Mouse (Mus musculus): ENCODE measurements around the gene Pde1b.

Gene Pde1b

DNA sequence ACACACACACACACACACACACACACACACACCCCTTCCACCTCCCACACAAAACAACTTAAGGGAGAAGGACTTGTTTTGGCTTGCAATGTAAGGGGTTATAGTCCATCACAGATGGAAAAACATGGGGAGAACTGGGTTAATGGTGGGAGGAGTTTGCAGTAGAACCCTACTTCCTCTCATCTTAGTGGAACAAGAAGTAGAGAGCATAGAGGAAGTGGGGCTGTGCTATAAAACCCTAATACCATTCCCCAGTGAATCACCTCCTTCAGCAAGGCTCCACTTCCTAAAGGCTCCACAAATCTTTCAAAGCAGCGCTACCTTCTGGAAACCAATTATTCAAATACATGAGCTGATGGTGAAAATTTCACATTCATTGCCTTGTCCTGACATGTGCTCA is 46.6 kb downstream of the Pde1b start:
- DNase-seq (ENCODE audit: low read depth in 1 of 2, low spot score in 2 of 2) = no peak

- no peak for DNase-seq (ENCODE audit: low read depth in 1 of 2, low spot score in 2 of 2)
Observed at GRCm38 (mm10) chr15:103551053-103551452, 48.2 kb downstream of the Pde1b start.

DNA sequence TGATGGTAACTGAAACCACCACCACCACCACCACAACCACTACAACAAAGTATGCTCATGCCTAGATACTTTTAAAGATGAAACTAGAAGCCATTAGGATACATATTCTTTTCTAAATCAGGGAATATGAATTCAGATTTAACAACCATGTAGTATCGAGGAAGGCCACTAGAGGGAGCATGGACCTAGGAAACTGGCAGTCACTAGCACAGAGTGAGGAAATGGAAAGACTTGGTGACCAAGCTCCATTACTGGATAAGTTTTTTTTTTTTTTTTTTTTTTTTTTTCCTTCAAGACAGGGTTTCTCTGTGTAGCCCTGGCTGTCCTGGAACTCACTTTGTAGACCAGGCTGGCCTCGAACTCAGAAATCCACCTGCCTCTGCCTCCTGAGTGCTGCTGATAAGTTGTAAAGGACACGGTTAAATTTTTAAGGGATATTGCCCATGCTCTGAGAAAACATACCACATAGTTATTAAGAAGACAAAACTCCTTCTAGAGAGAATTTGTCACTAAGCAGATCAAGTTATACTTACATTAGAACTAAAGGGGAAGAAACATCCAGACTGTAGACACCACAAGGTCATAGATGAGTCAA is 49.4 kb downstream of the Pde1b start:
- no peak for DNase-seq (ENCODE audit: low read depth in 1 of 2, low spot score in 2 of 2)

DNA sequence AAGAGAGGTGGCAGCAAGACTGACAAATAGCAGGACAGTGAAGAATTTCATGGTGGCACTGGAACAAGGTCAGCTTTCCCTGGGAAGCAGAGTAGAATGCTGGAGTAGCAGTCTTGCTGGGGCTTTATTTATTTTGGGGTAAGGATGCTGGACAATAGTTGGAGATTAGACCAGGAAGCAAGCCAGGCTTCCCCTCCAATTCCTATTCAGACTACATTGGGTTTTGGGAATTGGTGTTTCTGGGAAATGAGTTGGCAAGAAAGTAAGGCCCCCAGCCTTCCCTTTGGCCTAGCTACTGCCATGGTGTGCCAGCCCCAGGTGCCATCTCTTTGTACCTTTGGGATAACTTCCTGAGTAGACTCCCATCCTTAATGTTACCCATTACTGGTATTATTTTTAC is 62.1 kb downstream of the Pde1b start, which contains the start of gene Glycam1:
Gene Glycam1 (minus strand): TSS at position 101 of the 400 bp plus-strand sequence.
- no peak for DNase-seq (ENCODE audit: low read depth in 1 of 2, low spot score in 2 of 2)
